Mouse (Mus musculus) B cell, adult 67 days (primary cell): ENCODE results near the gene Sgo2a. TPM values are rescaled to one million over a fixed set of nuclear protein-coding genes. Genes with fewer than 3 reads are reported as not detected.

Experiments
- total RNA-seq, 2 experiments: library from RNA; stranded (reverse); gene quantifications; 4 replicates each; pipeline ENCODE4 v1.2.4; 2023

Sgo2a gene
- 1 to 10 TPM in 1 of 2 experiments, under 1 TPM in 1; 0.71 to 1.2 TPM for total RNA-seq

DNA sequence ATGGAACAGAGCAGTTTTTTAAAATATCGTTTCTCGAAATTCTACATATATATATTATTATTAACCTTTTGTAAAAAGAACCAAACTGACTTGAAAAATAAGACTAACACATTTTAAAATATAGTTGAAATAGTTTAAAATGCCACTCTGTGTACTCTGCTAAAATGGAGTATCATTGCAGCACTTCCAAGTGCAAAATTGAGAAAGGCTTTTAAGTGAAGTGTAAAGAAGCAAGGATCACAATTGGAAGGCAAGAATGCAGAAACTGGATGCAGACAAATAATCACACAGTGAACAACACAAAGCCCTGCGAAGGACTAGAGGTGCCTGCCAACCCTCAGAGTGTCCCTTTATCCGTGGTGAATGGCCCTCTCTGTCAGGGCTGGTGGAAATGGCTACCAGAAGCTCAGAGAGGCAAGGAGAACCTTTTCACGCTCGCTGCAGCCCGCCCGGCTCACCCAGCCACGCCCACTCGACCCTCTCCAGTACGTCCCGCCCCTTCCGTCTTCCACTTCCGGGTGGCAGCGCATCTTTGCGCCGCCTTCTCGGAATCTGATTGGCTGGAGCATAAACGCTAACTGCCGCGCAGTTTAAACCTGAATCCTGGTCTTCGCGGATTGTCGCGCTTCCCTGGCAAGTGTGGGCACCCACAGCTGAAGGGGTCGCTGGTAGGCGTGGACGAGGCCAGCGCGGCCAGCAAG is at the start of gene Sgo2a:
TSS of gene Sgo2a (plus strand) at position 540 of the 701 bp plus-strand sequence.

DNA sequence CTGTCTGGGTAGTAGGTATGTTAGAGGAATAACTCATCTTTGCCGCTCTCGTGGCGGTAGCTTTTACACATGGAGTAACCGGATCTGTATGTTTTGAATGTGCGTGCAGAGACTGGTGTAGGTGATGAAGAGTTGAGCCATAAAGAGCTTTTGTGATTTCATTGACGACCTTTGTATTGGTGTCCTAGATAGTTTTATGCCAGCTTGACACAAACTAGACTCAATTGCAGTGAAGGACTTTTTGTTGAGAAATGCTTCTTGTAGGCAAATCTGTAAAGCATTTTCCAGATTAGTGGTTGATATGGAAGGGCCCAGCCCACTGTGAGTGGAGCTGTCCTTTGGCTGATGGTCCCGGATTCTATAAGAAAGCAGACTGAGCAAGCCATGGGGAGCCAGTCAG is 23.1 kb downstream of the Sgo2a start, which contains the start of gene Kctd18:
TSS of gene Kctd18 (minus strand) at position 101 of the 400 bp plus-strand sequence.

DNA sequence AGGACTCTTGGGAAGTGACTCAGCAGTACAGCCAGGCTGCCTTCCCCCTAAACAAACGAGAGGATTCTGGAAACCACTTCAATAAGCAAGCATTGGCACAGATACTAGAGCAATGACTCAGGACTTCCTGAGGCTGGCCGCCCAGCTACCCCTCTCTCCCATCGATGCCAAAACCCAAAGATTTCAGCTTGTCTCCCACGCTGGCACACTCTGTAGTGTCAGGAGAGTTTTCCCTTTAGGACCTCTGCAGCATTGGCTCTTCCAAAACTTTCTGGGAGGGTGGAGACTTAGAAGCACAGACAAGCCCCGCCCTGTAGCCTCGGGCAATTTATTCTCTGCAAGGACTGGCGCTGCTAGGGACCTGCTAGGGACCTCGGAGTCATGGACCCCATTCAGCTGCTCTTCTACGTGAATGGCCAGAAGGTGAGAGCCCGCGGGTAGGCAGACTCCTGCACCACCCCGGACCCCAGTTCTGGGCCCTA is 33.9 kb downstream of the Sgo2a start, which contains the start of gene Aox1:
TSS of gene Aox1 (plus strand) at position 296 of the 482 bp plus-strand sequence.

Other genes starting within 250 kb of the Sgo2a start
- gene Spats2l, start 221.8 kb upstream of the Sgo2a start, total RNA-seq = not detected
- gene Kctd18, start 23.0 kb downstream of the Sgo2a start, total RNA-seq = 10 to 100 TPM; 41.2 to 50.3 TPM
- gene Aox1, start 34.0 kb downstream of the Sgo2a start, total RNA-seq = not detected
- not detected for gene Aox3, start 117.2 kb downstream of the Sgo2a start, total RNA-seq
- gene Aox4, start 214.4 kb downstream of the Sgo2a start, total RNA-seq = under 1 TPM; 0.24 to 0.49 TPM